Mouse (Mus musculus) kidney, embryonic 15.5 days (tissue): Measurements from ENCODE around the gene Amotl2. TPM values are rescaled to one million over a fixed set of nuclear protein-coding genes. Genes with fewer than 3 reads are reported as not detected.

Experiments
- ATAC-seq: fragments of 200-750 bp; cut with Nextera tagmentation; replicated peaks from 2 replicates; pipeline ENCODE4 v1.8.0; 2017; ENCODE audit warnings: moderate TSS enrichment; ENCODE audit not compliant: low FRiP score
- H3K27ac ChIP-seq: fragments of 300-500 bp; sonication (generic); 2 replicates; pipeline ENCODE4 v1.5.1; 2015; ENCODE audit warnings: mild to moderate bottlenecking, inconsistent platforms
- H3K27me3 ChIP-seq: fragments of 300-500 bp; sonication (generic); 2 replicates; pipeline ENCODE4 v1.6.1; 2015; ENCODE audit warnings: inconsistent platforms
- H3K36me3 ChIP-seq: fragments of 300-500 bp; sonication (generic); 2 replicates; pipeline ENCODE4 v1.6.1; 2015; ENCODE audit warnings: inconsistent platforms
- H3K4me1 ChIP-seq: fragments of 300-500 bp; sonication (generic); 2 replicates; pipeline ENCODE4 v1.6.1; 2015; ENCODE audit warnings: inconsistent platforms
- H3K4me2 ChIP-seq: fragments of 300-500 bp; sonication (generic); 2 replicates; pipeline ENCODE4 v1.6.1; 2015; ENCODE audit warnings: moderate library complexity, mild to moderate bottlenecking, inconsistent platforms
- H3K4me3 ChIP-seq: fragments of 300-500 bp; sonication (generic); replicated peaks from 2 replicates; pipeline ENCODE4 v1.5.1; 2015; ENCODE audit warnings: mild to moderate bottlenecking, inconsistent platforms
- H3K9ac ChIP-seq: fragments of 300-500 bp; sonication (generic); 2 replicates; pipeline ENCODE4 v1.6.1; 2015; ENCODE audit warnings: mild to moderate bottlenecking, inconsistent platforms
- H3K9me3 ChIP-seq: fragments of 300-500 bp; sonication (generic); replicated peaks from 2 replicates; pipeline ENCODE4 v1.6.1; 2016; ENCODE audit warnings: inconsistent platforms
- WGBS: fragments of 180-500 bp; shearing (Covaris S2); methylation state at CpG from one replicate; pipeline ENCODE4 v1.1.7; 2015; ENCODE audit warnings: mixed read lengths; 5-methylcytosine and 5-hydroxymethylcytosine counted together
- polyA plus RNA-seq: library from polyadenylated mRNA; unstranded; fragments of >200 nt; fragmentation: Nextera tagmentation; extraction: Ambion mirVana; gene quantifications from 2 replicates; pipeline ENCODE4 v1.2.1, GENCODE M21; 2015

Amotl2 gene
- polyA plus RNA-seq, 1 experiment from 2014 or later: 45.1 TPM

GRCm38 (mm10) chr9:102747902-102748301 is 31.4 kb downstream of the Amotl2 start:
- H3K4me3 ChIP-seq: no peak overlapping the region
- H3K4me1 ChIP-seq: peaks cover 19% of the 10 kb centered on the region
- H3K9ac ChIP-seq: no peak overlapping the region
- H3K9me3 ChIP-seq: no peaks in the 10 kb centered on the region
- no peaks in the 10 kb centered on the region for H3K36me3 ChIP-seq
- WGBS: 46% methylated on average over 5 of the region's 5 CpGs
- H3K27me3 ChIP-seq: no peaks in the 10 kb centered on the region
- H3K27ac ChIP-seq: peak overlapping the region; percentile 66
- no peak overlapping the region for H3K4me2 ChIP-seq
- ATAC-seq: no peak

GRCm38 (mm10) chr9:102749216-102749615 is 32.7 kb downstream of the Amotl2 start:
- Histone ChIP-seq H3K27ac (no peak overlapping the region), H3K4me2 (no peak overlapping the region), H3K4me1 (peaks cover 19% of the 10 kb centered on the region), H3K9ac (no peak overlapping the region), H3K27me3 (no peaks in the 10 kb centered on the region), H3K9me3 (no peaks in the 10 kb centered on the region), H3K36me3 (no peaks in the 10 kb centered on the region), H3K4me3 (no peak overlapping the region)
- ATAC-seq: no peak
- WGBS: 79% methylated on average over 11 of the region's 11 CpGs

- H3K4me1 ChIP-seq: peaks cover 21% of the 10 kb centered on the region
- no peaks in the 10 kb centered on the region for H3K36me3 ChIP-seq
- H3K4me2 ChIP-seq: no peak overlapping the region
- no peak overlapping the region for H3K27ac ChIP-seq
- no peak for ATAC-seq
- H3K9ac ChIP-seq: no peak overlapping the region
- 84% methylated on average over 5 of the region's 5 CpGs for WGBS
- H3K4me3 ChIP-seq: no peak overlapping the region
- no peaks in the 10 kb centered on the region for H3K27me3 ChIP-seq
- H3K9me3 ChIP-seq: no peaks in the 10 kb centered on the region
Observed at GRCm38 (mm10) chr9:102751632-102752303, 35.3 kb downstream of the Amotl2 start.

- Histone ChIP-seq H3K4me2 (no peak overlapping the region), H3K27ac (no peak overlapping the region), H3K4me1 (peaks cover 9% of the 10 kb centered on the region), H3K9me3 (no peaks in the 10 kb centered on the region), H3K9ac (no peak overlapping the region), H3K27me3 (no peaks in the 10 kb centered on the region), H3K4me3 (no peak overlapping the region), H3K36me3 (no peaks in the 10 kb centered on the region)
- no peak for ATAC-seq
Observed at GRCm38 (mm10) chr9:102753299-102753698, 36.8 kb downstream of the Amotl2 start.

- Histone ChIP-seq H3K4me3 (no peak overlapping the region), H3K4me1 (peaks cover 25% of the 10 kb centered on the region), H3K27ac (no peak overlapping the region), H3K9ac (no peak overlapping the region), H3K4me2 (no peak overlapping the region), H3K36me3 (no peaks in the 10 kb centered on the region), H3K27me3 (no peaks in the 10 kb centered on the region), H3K9me3 (no peaks in the 10 kb centered on the region)
- 82% methylated on average over 4 of the region's 4 CpGs for WGBS
- no peak for ATAC-seq
Observed at GRCm38 (mm10) chr9:102755161-102755560, 38.7 kb downstream of the Amotl2 start.

GRCm38 (mm10) chr9:102755591-102756270 is 39.3 kb downstream of the Amotl2 start:
- Histone ChIP-seq H3K4me1 (peaks cover 25% of the 10 kb centered on the region), H3K36me3 (no peaks in the 10 kb centered on the region), H3K4me3 (no peak overlapping the region), H3K9me3 (no peaks in the 10 kb centered on the region), H3K27ac (no peak overlapping the region), H3K9ac (no peak overlapping the region), H3K27me3 (no peaks in the 10 kb centered on the region), H3K4me2 (no peak overlapping the region)
- 70% methylated on average over 9 of the region's 9 CpGs for WGBS
- no peak for ATAC-seq

- no peak overlapping the region for H3K4me3 ChIP-seq
- H3K9me3 ChIP-seq: no peaks in the 10 kb centered on the region
- H3K27me3 ChIP-seq: no peaks in the 10 kb centered on the region
- no peaks in the 10 kb centered on the region for H3K36me3 ChIP-seq
- no peak overlapping the region for H3K4me2 ChIP-seq
- H3K27ac ChIP-seq: no peak overlapping the region
- ATAC-seq: no peak
- H3K9ac ChIP-seq: no peak overlapping the region
- peaks cover 25% of the 10 kb centered on the region for H3K4me1 ChIP-seq
- WGBS: 55% methylated on average over 14 of the region's 14 CpGs
Observed at GRCm38 (mm10) chr9:102756352-102756751, 39.9 kb downstream of the Amotl2 start.

- WGBS: 25% methylated on average over 1 of the region's 1 CpGs
- Histone ChIP-seq H3K27me3 (no peaks in the 10 kb centered on the region), H3K4me1 (peaks cover 41% of the 10 kb centered on the region), H3K9me3 (no peaks in the 10 kb centered on the region), H3K4me2 (no peak overlapping the region), H3K27ac (peak overlapping the region; percentile 77), H3K36me3 (no peaks in the 10 kb centered on the region), H3K4me3 (no peak overlapping the region), H3K9ac (no peak overlapping the region)
- no peak for ATAC-seq
Observed at GRCm38 (mm10) chr9:102758851-102759250, 42.4 kb downstream of the Amotl2 start.

GRCm38 (mm10) chr9:102759581-102760001 is 43.1 kb downstream of the Amotl2 start:
- H3K9ac ChIP-seq: no peak overlapping the region
- H3K36me3 ChIP-seq: no peaks in the 10 kb centered on the region
- 55% methylated on average over 5 of the region's 5 CpGs for WGBS
- peak overlapping the region; percentile 77 for H3K27ac ChIP-seq
- no peak for ATAC-seq
- no peak overlapping the region for H3K4me2 ChIP-seq
- peaks cover 43% of the 10 kb centered on the region for H3K4me1 ChIP-seq
- no peaks in the 10 kb centered on the region for H3K9me3 ChIP-seq
- no peak overlapping the region for H3K4me3 ChIP-seq
- H3K27me3 ChIP-seq: no peaks in the 10 kb centered on the region

GRCm38 (mm10) chr9:102761599-102761998 is 45.1 kb downstream of the Amotl2 start:
- Histone ChIP-seq H3K27me3 (no peaks in the 10 kb centered on the region), H3K4me3 (no peak overlapping the region), H3K4me1 (peaks cover 36% of the 10 kb centered on the region), H3K4me2 (no peak overlapping the region), H3K36me3 (no peaks in the 10 kb centered on the region), H3K27ac (no peak overlapping the region), H3K9me3 (no peaks in the 10 kb centered on the region), H3K9ac (no peak overlapping the region)
- no peak for ATAC-seq
- WGBS: 87% methylated on average over 7 of the region's 7 CpGs

- Histone ChIP-seq H3K36me3 (no peaks in the 10 kb centered on the region), H3K9me3 (no peaks in the 10 kb centered on the region), H3K27me3 (no peaks in the 10 kb centered on the region), H3K4me2 (no peak overlapping the region), H3K9ac (no peak overlapping the region), H3K4me3 (no peak overlapping the region), H3K4me1 (peaks cover 45% of the 10 kb centered on the region), H3K27ac (peak overlapping the region; percentile 52)
- 57% methylated on average over 3 of the region's 3 CpGs for WGBS
- peak; percentile 49; the same call in 1 of the 2 replicates for ATAC-seq
Observed at GRCm38 (mm10) chr9:102762836-102763235, 46.4 kb downstream of the Amotl2 start.

GRCm38 (mm10) chr9:102763520-102763919 is 47.0 kb downstream of the Amotl2 start:
- H3K4me2 ChIP-seq: no peak overlapping the region
- 58% methylated on average over 8 of the region's 8 CpGs for whole genome bisulfite sequencing
- H3K27me3 ChIP-seq: no peaks in the 10 kb centered on the region
- no peak overlapping the region for H3K9ac ChIP-seq
- H3K36me3 ChIP-seq: no peaks in the 10 kb centered on the region
- H3K27ac ChIP-seq: peak overlapping the region; percentile 52
- H3K4me1 ChIP-seq: peaks cover 42% of the 10 kb centered on the region
- no peak for ATAC-seq
- no peak overlapping the region for H3K4me3 ChIP-seq
- no peaks in the 10 kb centered on the region for H3K9me3 ChIP-seq
